Mouse (Mus musculus) kidney, postnatal 36 days (tissue): ENCODE data around the gene Upk2.

Source experiments
- DNase-seq, 2 experiments: peaks; one replicate each; pipeline ENCODE4 v3.0.0; 2021 to 2022; ENCODE audit warnings: mixed read lengths in 2 of 2

The Upk2 gene

GRCm38 (mm10) chr9:44406906-44407751 is 47.6 kb downstream of the Upk2 start, which contains the start of the genes Rps25 and Trappc4:
Gene Rps25, plus strand, starts transcription at chr9:44407139.
Gene Trappc4, minus strand, starts transcription at chr9:44407600.
- peak; percentile 94 to 96 for DNase-seq

GRCm38 (mm10) chr9:44405011-44405410 is 49.8 kb downstream of the Upk2 start:
- no peak for DNase-seq
